Mouse (Mus musculus) thymus, postnatal 25 days (tissue): ENCODE results near the gene Ndufs1.
"Not testable (repeated sequence)": the region's sequence is repeated elsewhere in the genome, so short reads cannot be mapped to it uniquely, and the experiment has no call there.

Experiments used
- DNase-seq: peaks from one replicate; pipeline ENCODE4 v3.0.0; 2022

Gene Ndufs1

GRCm38 (mm10) chr1:63176604-63177421, at the start of gene Ndufs1, which contains the start of gene Eef1b2:
Gene Ndufs1 (minus strand): TSS chr1:63176833.
Gene Eef1b2 (plus strand): TSS chr1:63176825.
- DNase-seq: peak; percentile 97

DNA sequence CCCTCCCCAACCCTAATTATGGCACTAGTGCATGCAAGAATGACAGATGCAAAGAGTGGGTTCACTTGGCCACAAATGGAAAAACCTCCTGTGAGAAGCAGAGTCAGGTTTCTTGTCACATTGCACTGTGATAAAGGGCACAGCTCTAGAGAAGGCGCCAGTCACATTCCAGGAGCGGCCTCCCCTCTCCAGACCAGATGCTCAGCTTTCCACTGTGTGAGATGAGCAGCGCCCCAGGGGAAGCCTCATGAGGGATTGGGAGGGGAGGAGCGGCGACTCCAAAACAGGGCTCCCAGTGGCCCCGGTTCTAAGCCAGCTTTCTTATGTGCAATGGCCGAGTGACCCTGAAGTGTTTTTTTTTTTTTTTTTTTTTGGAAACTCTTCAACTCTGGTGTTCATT, 49.3 kb upstream of the Ndufs1 start:
- no peak for DNase-seq

- DNase-seq: no peak
Observed at GRCm38 (mm10) chr1:63225009-63225408, 48.4 kb upstream of the Ndufs1 start.

- DNase-seq: no peak
Observed at GRCm38 (mm10) chr1:63219277-63219676, 42.6 kb upstream of the Ndufs1 start.

DNA sequence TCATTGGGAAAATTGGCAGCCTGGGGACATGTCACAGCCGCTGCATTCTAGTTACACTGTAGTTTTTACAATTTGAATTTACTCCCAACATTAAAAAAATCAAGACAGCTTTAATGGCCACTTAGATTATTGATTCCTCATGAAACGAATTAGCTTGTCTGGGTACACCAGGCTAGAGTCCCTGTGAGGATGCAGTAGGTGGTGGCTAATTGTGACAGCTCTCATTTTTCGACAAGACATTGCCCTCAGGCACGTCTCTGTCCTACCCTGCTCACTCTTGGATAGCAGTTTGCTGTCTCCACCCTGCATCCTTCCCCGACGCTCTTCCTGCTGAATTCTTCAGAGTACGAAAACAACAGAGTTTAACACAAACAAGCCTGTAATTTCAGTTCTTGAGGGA, 38.0 kb upstream of the Ndufs1 start:
- no peak for DNase-seq

DNA sequence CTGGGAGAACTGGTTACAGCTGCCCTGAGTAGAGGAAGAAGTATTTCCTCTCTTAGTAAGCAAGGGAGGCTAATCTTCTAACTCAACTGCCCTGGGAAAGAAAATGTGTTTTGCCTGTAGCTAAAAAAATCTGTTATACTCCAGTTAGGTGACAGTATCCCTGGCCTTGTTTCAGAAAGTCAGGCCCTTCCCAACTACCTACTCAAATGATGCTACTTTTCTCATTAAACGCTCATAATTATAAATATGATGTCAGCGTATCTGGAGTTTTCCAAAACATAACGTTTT, 37.6 kb upstream of the Ndufs1 start, which contains the start of gene Gpr1:
TSS of gene Gpr1 (minus strand) at position 273 of the 288 bp plus-strand sequence.
- DNase-seq: no peak

- DNase-seq: no peak
Observed at GRCm38 (mm10) chr1:63213478-63214270, 37.0 kb upstream of the Ndufs1 start.

DNA sequence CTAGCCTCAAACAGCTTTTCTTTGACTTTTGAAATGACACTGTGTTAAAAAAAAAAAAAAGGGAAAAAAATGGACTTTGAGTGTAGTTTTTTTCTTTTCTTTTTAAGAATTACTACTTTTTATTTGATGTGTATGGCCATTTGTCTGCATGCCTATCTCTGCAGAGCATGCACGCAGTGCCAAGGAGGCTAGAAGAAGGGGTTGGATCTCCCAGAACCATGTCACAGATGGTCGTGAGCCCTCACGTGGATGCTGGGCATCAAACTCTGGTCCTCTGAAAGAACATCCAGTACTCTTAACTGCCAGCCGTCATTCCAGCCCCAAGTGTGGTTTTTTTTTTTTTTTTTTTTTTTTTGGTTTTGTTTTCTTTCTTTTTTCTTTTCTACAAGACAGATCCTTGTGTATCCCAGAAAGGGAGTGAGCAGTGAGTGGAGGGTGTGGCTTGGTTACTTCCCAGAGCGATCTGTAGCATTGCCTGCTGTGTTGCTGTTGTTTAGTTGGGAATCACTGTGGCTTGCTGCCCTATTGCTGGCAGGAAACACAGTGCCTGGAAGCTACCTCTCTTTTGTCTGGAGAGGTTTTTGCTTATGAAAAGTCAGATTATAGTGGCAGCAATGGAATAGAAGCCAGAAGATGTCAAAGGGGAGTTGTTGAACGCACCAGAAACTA, 33.4 kb upstream of the Ndufs1 start:
- DNase-seq: no peak

GRCm38 (mm10) chr1:63207607-63208006, 31.0 kb upstream of the Ndufs1 start:
- no peak for DNase-seq

DNA sequence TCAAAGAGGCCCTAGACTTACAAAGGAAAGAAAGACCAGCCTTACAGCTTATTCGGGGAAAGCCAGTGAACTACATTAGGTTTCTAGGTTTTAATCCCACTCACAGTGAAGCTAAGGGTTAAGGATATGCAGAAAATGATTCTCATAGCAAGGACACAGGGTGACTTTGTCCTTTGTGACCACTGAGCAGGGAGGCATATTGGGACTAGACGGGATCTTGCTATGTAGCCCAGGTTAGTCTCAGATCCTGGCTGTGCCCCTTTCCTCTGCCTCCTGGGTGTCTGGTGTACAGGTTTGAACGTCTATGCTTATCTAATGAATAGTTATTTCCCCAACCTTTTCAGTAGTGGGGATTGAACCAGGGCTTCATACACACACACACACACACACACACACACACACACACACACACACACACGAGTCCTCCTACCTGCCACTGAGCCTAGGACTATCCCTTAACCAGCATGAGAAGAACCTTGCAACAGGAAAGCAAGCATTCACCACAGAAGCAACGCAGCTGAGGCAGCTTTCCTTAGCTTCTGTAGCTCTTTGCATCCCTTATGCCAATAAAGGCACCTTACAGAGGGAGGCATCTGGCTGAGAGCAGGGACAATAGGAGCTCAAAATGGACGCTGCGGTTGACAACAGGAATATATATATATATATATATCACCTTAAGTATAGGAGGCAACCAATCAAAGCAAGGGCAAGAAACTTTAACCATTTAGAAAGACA, 28.2 kb upstream of the Ndufs1 start:
- no peak for DNase-seq

- no peak for DNase-seq
Observed at GRCm38 (mm10) chr1:63203950-63204659, 27.5 kb upstream of the Ndufs1 start.

DNA sequence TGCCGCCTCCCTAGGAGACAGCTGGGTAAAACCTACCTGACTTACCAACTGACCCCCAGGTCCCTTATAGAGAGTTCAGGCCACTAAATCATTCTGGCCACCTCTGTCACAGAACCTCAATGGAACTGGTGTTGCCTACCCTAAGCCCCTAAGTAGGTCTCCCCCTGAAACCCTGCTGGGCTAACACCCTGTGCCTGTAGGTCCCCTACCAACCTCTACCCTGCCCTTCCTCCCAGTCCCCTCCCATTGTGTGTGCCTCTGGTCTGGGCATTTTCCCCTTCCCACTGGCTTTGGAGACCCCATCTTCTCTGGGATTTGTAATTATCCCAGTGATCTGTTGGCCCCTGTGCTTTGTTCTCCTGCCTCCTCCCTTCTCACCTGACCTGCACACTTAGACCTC, 26.8 kb upstream of the Ndufs1 start:
- DNase-seq: no peak

DNA sequence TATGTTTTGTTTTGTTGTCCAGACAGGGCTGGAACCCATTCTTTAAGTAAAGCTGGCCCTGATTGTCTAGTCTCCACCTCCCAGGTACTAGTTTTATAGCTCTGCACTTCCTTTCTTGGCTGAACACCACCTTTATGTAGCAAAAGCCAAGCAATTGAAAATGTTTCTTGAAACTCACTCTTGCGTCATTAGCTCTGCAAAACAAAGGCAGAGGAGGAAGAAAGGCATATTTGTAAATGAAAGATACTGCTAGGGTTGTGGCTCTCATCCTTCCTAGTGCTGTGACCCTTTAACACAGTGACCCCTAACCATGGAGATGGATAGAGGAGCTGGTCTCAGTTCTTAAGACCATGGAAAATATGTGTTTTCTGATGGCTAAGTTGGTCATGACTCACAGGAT, 25.0 kb upstream of the Ndufs1 start:
- no peak for DNase-seq

- no peak for DNase-seq
Observed at GRCm38 (mm10) chr1:63200322-63200721, 23.7 kb upstream of the Ndufs1 start.

DNA sequence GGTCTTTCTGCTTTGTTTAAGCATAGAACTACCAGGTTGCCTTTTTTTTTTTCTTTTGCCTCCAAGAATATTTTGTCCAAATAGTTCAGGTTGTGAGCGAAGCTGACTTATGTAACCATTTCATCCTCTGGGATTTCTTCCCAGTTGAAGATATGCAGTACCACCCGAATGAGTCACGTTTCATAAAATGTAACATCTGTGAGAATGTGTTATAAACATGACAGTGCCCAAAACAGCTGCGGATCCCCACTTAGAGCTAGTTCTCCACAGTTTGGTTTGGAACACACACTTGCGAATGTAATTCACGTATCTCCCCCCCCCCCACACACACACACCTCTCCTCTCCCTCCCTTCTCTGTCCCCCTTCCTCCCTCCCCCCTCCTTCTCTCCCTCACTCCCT, 22.8 kb upstream of the Ndufs1 start:
- no peak for DNase-seq

- DNase-seq: no peak
Observed at GRCm38 (mm10) chr1:63195848-63196512, 19.3 kb upstream of the Ndufs1 start.

- no peak for DNase-seq
Observed at GRCm38 (mm10) chr1:63192306-63193065, 15.9 kb upstream of the Ndufs1 start.

- DNase-seq: no peak
Observed at GRCm38 (mm10) chr1:63190851-63191250, 14.2 kb upstream of the Ndufs1 start.

DNA sequence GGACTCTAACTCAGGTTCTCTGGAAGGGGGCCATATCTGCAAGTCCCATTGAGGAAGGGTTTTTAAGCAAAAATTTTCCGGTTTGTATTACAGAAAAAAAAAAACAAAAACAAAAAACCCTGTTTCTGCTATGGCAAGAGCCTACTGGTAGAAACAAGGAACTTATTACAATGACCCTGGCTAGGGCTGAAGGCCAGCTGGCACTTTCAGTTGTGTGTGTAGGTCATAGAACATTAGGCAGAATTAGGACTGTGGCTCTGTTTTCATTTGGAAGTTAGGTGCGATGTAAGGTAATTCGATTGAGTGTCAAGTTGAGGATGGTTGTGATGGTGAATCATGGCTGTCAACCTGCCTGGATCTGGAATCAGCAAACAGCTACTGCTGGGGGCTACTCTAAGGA, 11.9 kb upstream of the Ndufs1 start:
- DNase-seq: no peak

DNA sequence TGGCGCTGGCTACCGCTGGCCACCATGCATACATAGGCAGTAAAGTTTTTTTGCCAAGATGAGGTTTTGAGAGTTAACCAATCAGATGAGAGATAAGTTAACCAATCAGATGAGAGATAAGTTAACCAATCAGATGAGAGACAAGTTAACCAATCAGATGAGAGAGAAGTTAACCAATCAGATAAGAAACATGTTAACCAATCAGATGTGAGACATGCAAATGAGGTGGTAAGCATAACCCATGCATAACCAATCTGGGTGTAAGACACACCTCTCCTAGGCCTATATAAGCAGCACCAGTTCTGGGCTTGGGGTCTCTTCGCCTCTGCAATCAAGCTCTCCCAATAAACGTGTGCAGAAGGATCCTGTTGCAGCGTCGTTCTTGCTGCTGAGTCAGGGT, 8.8 kb upstream of the Ndufs1 start:
- DNase-seq: not testable (repeated sequence)
